Mouse (Mus musculus) T-helper 1 cell (primary cell): ENCODE data around the gene Hmgxb4.

ENCODE experiments used
- in situ Hi-C: fragments of 300-600 bp; cut with MboI, MseI; formaldehyde crosslinking; loops from one replicate; pipeline ENCODE4 v1.15.1; 2025; ENCODE audit warnings: high pct_unique_total_duplicates

Gene Hmgxb4

GRCm38 (mm10) chr8:75071627-75072346, 78.6 kb downstream of the Hmgxb4 start:
- in situ Hi-C loops = loop anchor here (5.0 kb wide), 2 partner anchors 41 to 146 kb away; no protein-coding TSS in a partner anchor

- in situ Hi-C loops = loop anchor here (5.0 kb wide), 2 partner anchors 37 to 142 kb away; no protein-coding TSS in a partner anchor
These were observed 81.7 kb downstream of the Hmgxb4 start for GRCm38 (mm10) chr8:75074876-75075275.

DNA sequence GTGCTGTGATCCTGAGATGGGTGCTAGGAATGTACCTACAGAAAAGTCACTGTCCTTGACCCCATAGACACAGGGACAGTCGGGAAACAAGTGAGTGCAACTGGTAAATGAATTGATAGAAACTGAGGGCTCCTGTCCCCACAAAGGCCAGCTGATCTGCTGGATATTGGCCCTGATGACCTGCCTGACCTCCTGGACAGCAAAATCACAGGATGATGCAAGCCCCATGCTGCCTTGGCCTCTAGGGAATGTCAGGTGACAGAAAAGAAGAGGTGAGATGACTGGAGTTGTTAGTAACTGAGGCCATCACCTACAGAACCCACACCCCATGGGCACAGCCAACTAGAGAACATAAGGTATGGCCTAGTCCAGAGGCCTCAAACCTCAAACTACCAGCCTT, 85.1 kb downstream of the Hmgxb4 start:
- in situ Hi-C loops = no loop called here

GRCm38 (mm10) chr8:75078851-75079250, 85.7 kb downstream of the Hmgxb4 start:
- in situ Hi-C loops = no loop called here
